Mouse (Mus musculus) midbrain, embryonic 16.5 days (tissue): Measurements from ENCODE around the gene Lyzl4. TPM values are rescaled to one million over a fixed set of nuclear protein-coding genes. Genes with fewer than 3 reads are reported as not detected.

Source experiments
- ATAC-seq: fragments of 200-750 bp; cut with Nextera tagmentation; 2 replicates; pipeline ENCODE4 v1.8.0; 2017; ENCODE audit warnings: moderate TSS enrichment
- H3K27ac ChIP-seq: fragments of 300-500 bp; sonication (generic); 2 replicates; pipeline ENCODE4 v1.5.1; 2014; ENCODE audit warnings: mild to moderate bottlenecking, low read length, mixed read lengths
- H3K27me3 ChIP-seq: fragments of 300-500 bp; sonication (generic); 2 replicates; pipeline ENCODE4 v1.6.1; 2014; ENCODE audit warnings: low read depth, low read length, mixed read lengths; ENCODE audit not compliant: control insufficient read depth, insufficient read depth
- H3K36me3 ChIP-seq: fragments of 300-500 bp; sonication (generic); 2 replicates; pipeline ENCODE4 v1.6.1; 2014; ENCODE audit warnings: mild to moderate bottlenecking, low read length, moderate library complexity, mixed read lengths; ENCODE audit not compliant: control insufficient read depth, insufficient read depth
- H3K4me1 ChIP-seq: fragments of 300-500 bp; sonication (generic); 2 replicates; pipeline ENCODE4 v1.6.1; 2014; ENCODE audit warnings: mild to moderate bottlenecking, low read length, mixed read lengths; ENCODE audit not compliant: control insufficient read depth, insufficient read depth
- H3K4me2 ChIP-seq: fragments of 300-500 bp; sonication (generic); 2 replicates; pipeline ENCODE4 v1.6.1; 2014; ENCODE audit warnings: mild to moderate bottlenecking, low read length, mixed read lengths
- H3K4me3 ChIP-seq: fragments of 300-500 bp; sonication (generic); 2 replicates; pipeline ENCODE4 v1.5.1; 2014; ENCODE audit warnings: low read depth, mild to moderate bottlenecking, low read length, moderate library complexity, mixed read lengths
- H3K9ac ChIP-seq: fragments of 300-500 bp; sonication (generic); 2 replicates; pipeline ENCODE4 v1.6.1; 2014; ENCODE audit warnings: low read depth, low read length, mixed read lengths
- H3K9me3 ChIP-seq: fragments of 300-500 bp; sonication (generic); replicated peaks from 2 replicates; pipeline ENCODE4 v1.6.1; 2014; ENCODE audit warnings: mild to moderate bottlenecking, low read length, mixed read lengths; ENCODE audit not compliant: control insufficient read depth, poor library complexity, severe bottlenecking
- WGBS: fragments of 180-500 bp; shearing (Covaris S2); extraction: QIAGEN DNeasy Blood & Tissue Kit; methylation state at CpG from one replicate; pipeline ENCODE4 v1.1.7; 2014; 5-methylcytosine and 5-hydroxymethylcytosine counted together
- polyA plus RNA-seq: library from polyadenylated mRNA; unstranded; fragments of >200 nt; fragmentation: Nextera tagmentation; extraction: Ambion mirVana; gene quantifications from 2 replicates; pipeline ENCODE4 v1.2.1, GENCODE M21; 2015

The Lyzl4 gene
- polyA plus RNA-seq, 1 experiment from 2014 or later: not detected

DNA sequence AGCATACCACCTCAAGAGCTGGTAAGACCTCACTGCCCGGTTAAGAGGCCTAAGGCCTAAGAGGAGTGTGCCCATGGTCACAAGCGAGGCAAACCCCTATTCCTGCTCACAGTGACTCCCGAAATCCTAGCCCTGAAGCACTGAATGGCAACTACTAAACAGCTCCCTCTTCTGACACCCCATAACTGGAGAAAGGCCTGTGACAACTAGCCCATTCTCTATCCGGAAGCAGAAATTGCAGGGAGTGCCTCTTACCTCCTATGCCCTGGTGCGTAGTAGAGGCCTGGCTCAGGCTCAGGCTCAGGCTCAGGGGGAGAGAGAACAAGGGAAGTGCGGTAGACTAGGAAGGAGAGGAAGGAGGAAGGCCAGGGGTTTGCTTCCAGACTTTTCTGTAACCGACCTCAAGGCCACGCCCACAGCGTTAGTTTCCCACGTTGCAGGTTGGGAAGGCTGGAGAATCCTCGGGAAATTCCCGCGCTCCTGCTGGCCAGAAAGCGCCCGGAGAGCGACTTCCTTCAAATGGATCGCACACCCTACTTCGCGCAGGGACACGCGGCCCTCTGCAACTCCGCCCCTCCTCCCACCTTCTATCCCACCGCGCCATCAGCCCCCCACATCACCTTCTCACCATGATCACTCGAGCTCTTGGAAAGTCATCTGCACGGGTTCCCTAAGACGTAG is 521 bp downstream of the Lyzl4 start:
- Histone ChIP-seq H3K4me2 (peak overlapping the region; percentile 62), H3K36me3 (no peaks in the 10 kb centered on the region), H3K27me3 (peaks cover 28% of the 10 kb centered on the region), H3K9ac (peak overlapping the region; percentile 46), H3K4me3 (peak overlapping the region; percentile 45), H3K9me3 (no peaks in the 10 kb centered on the region), H3K27ac (no peak overlapping the region), H3K4me1 (peaks cover 15% of the 10 kb centered on the region)
- WGBS: 12% methylated on average over 27 of the region's 27 CpGs
- no peak for ATAC-seq

DNA sequence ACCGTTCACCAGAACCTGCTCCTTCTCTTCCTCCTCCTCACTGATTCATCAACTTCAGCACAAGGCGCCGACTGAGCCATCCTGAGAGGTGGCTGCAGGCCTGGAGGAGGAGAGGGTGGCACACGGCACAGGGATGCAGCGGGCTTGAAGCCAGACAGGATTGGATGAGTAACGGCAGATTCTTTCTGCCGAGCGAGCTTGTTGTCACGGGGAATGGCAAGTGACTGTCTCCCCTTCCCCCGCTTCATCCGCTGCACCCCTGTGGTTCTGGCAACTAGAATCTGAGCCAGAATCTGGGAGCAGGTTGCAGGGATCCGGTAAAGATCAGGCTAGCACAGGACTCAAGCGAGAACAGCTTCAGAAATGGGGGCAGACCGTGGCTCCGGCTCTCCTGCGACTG is 2.1 kb downstream of the Lyzl4 start:
- no peak overlapping the region for H3K9ac ChIP-seq
- no peaks in the 10 kb centered on the region for H3K9me3 ChIP-seq
- no peak overlapping the region for H3K4me2 ChIP-seq
- no peak overlapping the region for H3K27ac ChIP-seq
- peaks cover 28% of the 10 kb centered on the region for H3K27me3 ChIP-seq
- peaks cover 15% of the 10 kb centered on the region for H3K4me1 ChIP-seq
- no peak for ATAC-seq
- WGBS: 42% methylated on average over 16 of the region's 16 CpGs
- no peak overlapping the region for H3K4me3 ChIP-seq
- no peaks in the 10 kb centered on the region for H3K36me3 ChIP-seq

DNA sequence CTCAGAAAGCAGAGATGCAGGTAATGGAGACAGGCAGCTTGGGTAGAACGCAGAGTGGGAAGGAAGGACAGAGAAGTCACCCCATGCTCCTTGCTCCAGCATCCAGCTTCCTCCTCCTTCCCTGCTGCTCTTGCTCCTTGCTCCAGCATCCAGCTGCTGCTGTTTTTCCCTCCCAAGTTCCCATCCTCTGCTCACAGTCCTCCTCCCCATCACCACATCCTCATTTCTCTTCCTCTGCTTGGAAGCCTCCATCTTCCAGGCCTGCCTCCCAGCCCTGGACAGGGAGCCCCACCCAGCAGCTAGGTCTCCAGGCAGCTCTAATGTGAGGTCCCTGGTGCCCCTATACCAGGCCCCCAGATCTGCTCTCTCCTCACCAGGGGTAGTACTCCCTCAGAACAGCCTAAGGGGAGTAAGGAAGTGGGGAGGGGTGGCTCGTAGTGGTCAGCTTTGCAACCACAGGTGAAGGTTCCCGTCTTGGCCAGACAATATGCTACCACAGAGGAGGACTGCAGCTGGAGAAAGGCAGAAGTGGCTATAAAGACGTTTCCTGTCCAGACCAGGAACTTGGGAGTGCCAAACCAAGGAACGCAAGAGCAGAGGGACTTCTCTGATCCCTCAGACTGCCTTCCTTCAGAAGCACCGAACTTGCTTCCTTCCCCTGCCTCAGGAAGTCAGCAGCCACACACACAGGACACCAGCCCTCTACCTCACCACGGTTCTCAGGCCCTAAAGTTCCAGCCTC is 5.9 kb downstream of the Lyzl4 start:
- Histone ChIP-seq H3K9me3 (no peaks in the 10 kb centered on the region), H3K4me1 (no peaks in the 10 kb centered on the region), H3K27ac (no peak overlapping the region), H3K4me2 (no peak overlapping the region), H3K4me3 (no peak overlapping the region), H3K9ac (no peak overlapping the region), H3K36me3 (no peaks in the 10 kb centered on the region), H3K27me3 (peaks cover 8% of the 10 kb centered on the region)
- WGBS: 66% methylated on average over 7 of the region's 7 CpGs
- no peak for ATAC-seq

DNA sequence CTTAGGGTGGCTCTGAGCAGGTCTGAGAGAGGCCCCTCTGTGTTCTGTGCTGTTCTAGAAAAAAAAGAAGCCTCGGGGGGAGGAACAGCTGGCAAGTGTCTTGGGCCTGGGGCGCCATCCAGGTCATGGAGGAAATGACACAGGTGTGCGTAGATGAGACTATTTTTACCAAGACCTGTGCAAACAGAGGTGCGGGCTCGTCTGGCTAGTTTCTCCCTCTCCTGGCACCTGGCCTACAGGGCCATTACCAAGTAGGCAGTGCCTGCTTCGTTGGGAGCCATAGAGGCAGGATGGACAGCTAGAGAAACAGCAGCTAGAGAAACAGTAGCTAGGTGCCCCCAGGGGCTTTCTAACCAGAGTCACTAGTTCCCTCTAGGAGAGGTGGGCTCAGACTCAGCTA is 8.6 kb downstream of the Lyzl4 start:
- no peaks in the 10 kb centered on the region for H3K4me1 ChIP-seq
- 88% methylated on average over 6 of the region's 6 CpGs for WGBS
- no peaks in the 10 kb centered on the region for H3K36me3 ChIP-seq
- H3K27ac ChIP-seq: no peak overlapping the region
- H3K4me2 ChIP-seq: no peak overlapping the region
- H3K4me3 ChIP-seq: no peak overlapping the region
- H3K9me3 ChIP-seq: no peaks in the 10 kb centered on the region
- no peak for ATAC-seq
- H3K9ac ChIP-seq: no peak overlapping the region
- H3K27me3 ChIP-seq: no peaks in the 10 kb centered on the region

DNA sequence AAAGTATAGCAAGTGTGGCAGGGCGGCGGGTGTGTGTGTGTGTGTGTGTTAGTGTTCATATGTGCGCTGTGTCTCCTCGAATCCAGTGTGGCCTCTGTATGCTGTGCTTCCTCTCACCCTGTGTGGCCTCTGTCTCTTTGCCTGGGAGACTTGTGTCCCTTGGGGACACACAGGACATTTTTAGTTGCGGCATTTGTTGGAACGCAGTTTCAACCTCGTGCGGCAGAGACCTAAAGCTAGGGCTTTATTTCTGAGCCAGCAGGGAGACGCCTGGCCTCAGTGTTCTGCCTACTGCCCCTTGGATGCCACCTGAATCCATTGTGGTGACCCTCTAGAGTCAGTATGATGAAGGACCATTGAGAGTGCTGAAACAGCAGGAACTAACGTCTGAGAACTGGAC is 9.0 kb downstream of the Lyzl4 start:
- Histone ChIP-seq H3K36me3 (no peaks in the 10 kb centered on the region), H3K4me3 (no peak overlapping the region), H3K27me3 (no peaks in the 10 kb centered on the region), H3K4me1 (no peaks in the 10 kb centered on the region), H3K9ac (no peak overlapping the region), H3K27ac (no peak overlapping the region), H3K4me2 (no peak overlapping the region), H3K9me3 (no peaks in the 10 kb centered on the region)
- 86% methylated on average over 10 of the region's 10 CpGs for WGBS
- ATAC-seq: no peak

DNA sequence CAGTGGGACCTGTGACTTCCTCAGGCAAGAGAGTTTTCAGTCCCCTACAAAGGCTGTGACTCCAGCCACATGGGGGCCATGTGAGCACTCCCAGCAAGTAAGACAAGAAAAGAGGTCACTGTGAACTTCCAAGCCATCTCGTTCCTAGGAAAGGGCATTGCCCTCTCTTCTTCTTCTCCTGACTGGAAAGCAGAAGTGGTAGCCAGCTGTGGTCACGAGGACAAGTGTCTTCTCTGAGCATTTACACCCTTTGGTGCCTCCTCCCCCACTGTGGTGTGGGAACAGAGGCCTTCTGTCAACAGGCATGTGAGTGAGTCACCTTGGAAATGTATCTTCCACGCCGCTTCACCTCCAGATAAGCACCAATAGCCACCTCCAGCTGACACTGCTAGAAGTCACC is 9.9 kb downstream of the Lyzl4 start:
- no peak overlapping the region for H3K9ac ChIP-seq
- H3K27ac ChIP-seq: no peak overlapping the region
- no peaks in the 10 kb centered on the region for H3K27me3 ChIP-seq
- no peaks in the 10 kb centered on the region for H3K36me3 ChIP-seq
- no peak overlapping the region for H3K4me2 ChIP-seq
- no peak overlapping the region for H3K4me3 ChIP-seq
- H3K9me3 ChIP-seq: no peaks in the 10 kb centered on the region
- WGBS: 72% methylated on average over 4 of the region's 4 CpGs
- H3K4me1 ChIP-seq: no peaks in the 10 kb centered on the region
- ATAC-seq: no peak

DNA sequence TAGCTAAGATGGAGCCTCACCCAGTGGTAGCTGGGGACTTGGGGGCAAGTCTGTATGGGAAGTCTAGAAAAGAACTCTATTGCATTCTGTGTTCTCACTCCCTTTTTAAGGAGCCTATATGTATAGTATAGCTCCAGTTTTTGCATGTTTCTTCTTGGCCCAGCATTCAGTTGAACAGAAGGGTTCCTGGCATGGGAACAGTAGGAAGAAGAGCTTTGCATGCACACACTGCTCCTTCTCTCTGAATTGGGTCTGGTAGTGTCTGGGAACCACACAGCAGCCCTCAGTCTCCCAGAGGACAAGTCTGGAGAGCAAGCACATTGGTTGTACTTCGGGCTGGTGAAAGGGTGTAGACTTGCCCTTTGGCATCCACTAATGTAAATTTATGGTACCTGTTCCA is 11.3 kb downstream of the Lyzl4 start:
- H3K9me3 ChIP-seq: no peaks in the 10 kb centered on the region
- ATAC-seq: no peak
- 85% methylated on average over 1 of the region's 1 CpGs for WGBS

DNA sequence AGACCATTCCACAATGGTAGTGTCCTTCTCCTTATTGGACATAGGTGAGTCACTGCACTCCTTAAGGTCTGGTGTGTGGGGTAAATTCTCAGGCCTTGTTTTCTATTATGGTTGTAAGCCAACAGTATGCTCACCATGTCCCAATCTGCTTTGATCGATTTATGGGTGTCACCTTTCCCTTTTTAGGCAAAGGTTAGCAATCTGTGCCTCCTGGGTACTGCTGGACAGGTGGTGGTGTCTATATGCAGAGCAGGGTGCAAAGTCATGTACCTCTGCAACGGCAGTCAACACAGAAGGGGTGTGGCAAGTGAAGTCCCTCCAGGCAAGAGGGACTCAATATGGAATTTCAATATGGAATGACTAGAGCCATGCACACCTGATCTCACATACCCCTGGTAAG is 17.0 kb downstream of the Lyzl4 start:
- Histone ChIP-seq H3K36me3 (no peaks in the 10 kb centered on the region), H3K9me3 (no peaks in the 10 kb centered on the region), H3K27me3 (no peaks in the 10 kb centered on the region), H3K9ac (no peak overlapping the region), H3K27ac (no peak overlapping the region), H3K4me2 (no peak overlapping the region), H3K4me1 (no peaks in the 10 kb centered on the region), H3K4me3 (no peak overlapping the region)
- 67% methylated on average over 2 of the region's 2 CpGs for WGBS
- no peak for ATAC-seq

More for the DNA sequence above, 11.3 kb downstream of the Lyzl4 start:
- Histone ChIP-seq H3K27ac (no peak overlapping the region), H3K27me3 (no peaks in the 10 kb centered on the region), H3K9ac (no peak overlapping the region), H3K36me3 (no peaks in the 10 kb centered on the region), H3K4me1 (no peaks in the 10 kb centered on the region), H3K4me2 (no peak overlapping the region), H3K4me3 (no peak overlapping the region)

DNA sequence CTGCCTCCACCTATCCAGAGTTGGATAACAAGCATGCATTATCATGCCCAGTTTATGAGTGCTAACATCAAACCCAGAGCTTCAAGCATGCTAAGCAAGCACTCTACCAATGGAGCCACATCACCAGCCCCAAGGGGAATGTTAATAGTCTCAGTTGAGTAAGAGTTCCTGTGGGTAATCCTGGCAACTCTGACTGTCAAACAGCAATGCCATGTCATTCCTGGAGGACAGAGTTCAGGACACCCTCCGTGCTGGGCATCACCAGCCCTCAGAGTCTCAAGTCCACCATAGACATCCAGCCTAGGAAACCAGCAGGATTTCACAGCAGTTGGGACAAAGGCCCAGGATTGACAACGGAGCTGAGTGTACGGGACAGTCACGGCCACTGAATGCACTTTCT is 18.7 kb downstream of the Lyzl4 start:
- H3K9me3 ChIP-seq: no peaks in the 10 kb centered on the region
- WGBS: 83% methylated on average over 4 of the region's 4 CpGs

More for the DNA sequence above, 18.7 kb downstream of the Lyzl4 start:
- Histone ChIP-seq H3K4me1 (no peaks in the 10 kb centered on the region), H3K27ac (no peak overlapping the region), H3K9ac (no peak overlapping the region), H3K4me3 (no peak overlapping the region), H3K4me2 (no peak overlapping the region), H3K36me3 (no peaks in the 10 kb centered on the region), H3K27me3 (no peaks in the 10 kb centered on the region)
- no peak for ATAC-seq
